Mouse (Mus musculus) retina, adult 2 months (tissue): ENCODE data around the gene Zkscan7.
"Not testable (repeated sequence)": the region's sequence is repeated elsewhere in the genome, so short reads cannot be mapped to it uniquely, and the experiment has no call there.

ENCODE experiments used
- DNase-seq: peaks from one replicate; pipeline ENCODE4 v3.0.0-alpha.2; 2012; ENCODE audit warnings: low read depth, low spot score

Zkscan7 gene

GRCm38 (mm10) chr9:122885385-122885784, at the start of gene Zkscan7:
TSS of gene Zkscan7 (plus strand) at chr9:122885685.
- no peak for DNase-seq

DNA sequence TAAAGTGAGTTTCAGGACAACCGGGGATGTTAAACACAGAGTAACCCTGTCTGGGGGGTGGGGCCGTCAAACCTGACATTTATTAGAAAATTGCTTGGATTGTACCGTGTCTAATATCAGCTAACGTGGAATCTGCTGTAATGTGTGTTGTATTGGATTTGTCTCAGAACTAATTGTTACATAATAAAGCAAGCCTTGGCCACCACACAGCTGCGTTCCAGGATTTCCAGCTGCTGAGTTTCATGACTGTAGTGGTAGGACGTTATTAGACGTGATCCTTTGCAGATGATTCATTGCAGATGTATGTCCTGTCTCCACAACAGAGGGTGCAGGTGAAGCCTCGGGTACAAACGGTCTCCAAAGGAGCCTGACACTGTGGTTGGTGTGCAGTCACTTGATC, 49.4 kb upstream of the Zkscan7 start:
- no peak for DNase-seq

- DNase-seq = peak; percentile 11
Measured at GRCm38 (mm10) chr9:122836790-122837189, 48.7 kb upstream of the Zkscan7 start.

- no peak for DNase-seq
Measured at GRCm38 (mm10) chr9:122837216-122837615, 48.3 kb upstream of the Zkscan7 start.

GRCm38 (mm10) chr9:122837680-122838079, 47.8 kb upstream of the Zkscan7 start:
- no peak for DNase-seq

- DNase-seq = no peak
Measured at GRCm38 (mm10) chr9:122843760-122844159, 41.7 kb upstream of the Zkscan7 start, which contains the start of gene Gm35549. TSS of gene Gm35549 (minus strand) at chr9:122844035.

- DNase-seq = no peak
Measured at GRCm38 (mm10) chr9:122845621-122846020, 39.9 kb upstream of the Zkscan7 start.

- no peak for DNase-seq
Measured at GRCm38 (mm10) chr9:122846156-122846555, 39.3 kb upstream of the Zkscan7 start.

GRCm38 (mm10) chr9:122847811-122848311, 37.6 kb upstream of the Zkscan7 start:
- DNase-seq = not testable (repeated sequence)

- DNase-seq = no peak
Measured at GRCm38 (mm10) chr9:122854526-122854925, 31.0 kb upstream of the Zkscan7 start.

GRCm38 (mm10) chr9:122855141-122855540, 30.3 kb upstream of the Zkscan7 start:
- not testable (repeated sequence) for DNase-seq

GRCm38 (mm10) chr9:122855617-122856016, 29.9 kb upstream of the Zkscan7 start:
- DNase-seq = no peak

DNA sequence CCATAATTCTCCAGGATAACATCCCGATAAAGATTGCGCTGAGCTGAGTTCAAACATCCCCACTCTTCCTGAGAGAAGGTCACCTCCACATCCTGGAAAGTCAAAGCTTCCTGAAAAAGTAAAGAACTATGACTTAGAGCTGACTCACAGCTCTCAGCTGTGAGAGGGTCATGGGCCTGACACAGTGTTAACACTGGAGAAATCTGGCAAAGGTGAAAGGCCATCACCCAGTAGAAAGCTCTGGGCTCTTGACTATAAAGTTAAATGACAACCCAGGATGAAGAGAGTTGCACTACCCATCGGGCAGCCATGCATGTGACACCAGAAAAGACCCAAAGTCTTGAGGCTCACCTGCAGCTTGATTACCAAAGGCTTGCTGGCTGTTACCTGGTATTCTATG, 28.8 kb upstream of the Zkscan7 start:
- DNase-seq = no peak

- no peak for DNase-seq
Measured at GRCm38 (mm10) chr9:122860752-122861151, 24.7 kb upstream of the Zkscan7 start.

DNA sequence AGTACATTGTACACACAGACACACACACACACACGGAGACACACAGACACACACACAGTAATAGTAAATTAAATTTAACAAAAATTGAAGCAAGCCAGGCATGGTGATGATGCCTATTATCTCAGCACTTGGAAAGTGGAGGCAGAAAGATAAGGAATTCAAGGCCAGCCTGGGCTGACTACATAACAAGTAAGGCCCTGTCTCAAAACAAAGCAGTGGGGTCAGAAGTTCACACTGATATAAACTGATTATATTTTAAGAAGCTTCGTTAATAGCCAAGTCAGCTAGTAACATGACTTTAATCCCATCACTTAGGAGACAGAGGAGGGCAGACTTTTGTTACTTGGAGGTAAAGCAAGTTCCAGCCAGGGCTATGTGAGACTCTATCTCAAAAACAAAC, 21.8 kb upstream of the Zkscan7 start:
- peak; percentile 36 for DNase-seq

DNA sequence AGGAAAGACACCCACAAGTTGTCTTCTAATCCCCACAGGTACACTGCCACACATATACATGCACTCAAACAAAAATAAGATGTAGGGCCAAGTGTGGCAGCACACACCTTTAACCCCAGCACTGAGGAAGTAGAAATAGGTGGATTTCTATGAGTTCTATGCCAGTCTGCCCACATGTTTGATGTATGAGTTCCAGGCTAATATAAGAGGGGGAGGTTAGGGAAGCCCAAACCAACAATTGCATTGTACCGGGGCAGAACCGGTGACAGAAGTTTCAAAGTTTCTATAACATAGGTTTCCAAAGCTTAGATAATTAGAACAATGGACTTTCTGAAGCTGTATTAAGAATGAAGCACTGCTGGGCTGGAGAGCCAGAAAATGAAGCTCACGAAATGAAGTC, 20.6 kb upstream of the Zkscan7 start:
- no peak for DNase-seq

GRCm38 (mm10) chr9:122865697-122866166, 19.8 kb upstream of the Zkscan7 start, which contains the start of gene Zfp445:
TSS of gene Zfp445 (minus strand) at chr9:122866006.
- DNase-seq = peak; percentile 68

DNA sequence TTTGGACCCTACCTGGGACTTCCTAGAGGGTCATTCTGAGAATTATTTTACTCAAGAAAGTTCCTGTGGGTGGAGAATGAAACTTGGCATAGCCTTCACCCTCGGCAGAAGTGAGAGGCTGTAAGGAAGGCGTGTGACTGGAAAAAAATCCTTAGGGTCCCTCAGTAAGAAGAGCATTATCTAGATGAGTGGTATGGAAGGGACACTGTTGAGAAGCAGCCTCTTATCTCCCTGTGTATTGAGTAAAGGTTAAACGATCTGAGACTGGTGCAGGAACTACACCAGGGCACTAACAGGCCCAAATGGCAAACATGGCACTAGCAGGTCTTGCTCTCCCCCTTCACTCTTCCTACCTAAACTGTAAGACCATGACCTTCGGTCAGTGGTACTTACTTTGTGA, 19.3 kb upstream of the Zkscan7 start:
- no peak for DNase-seq

GRCm38 (mm10) chr9:122872595-122872994, 12.9 kb upstream of the Zkscan7 start:
- DNase-seq = no peak

DNA sequence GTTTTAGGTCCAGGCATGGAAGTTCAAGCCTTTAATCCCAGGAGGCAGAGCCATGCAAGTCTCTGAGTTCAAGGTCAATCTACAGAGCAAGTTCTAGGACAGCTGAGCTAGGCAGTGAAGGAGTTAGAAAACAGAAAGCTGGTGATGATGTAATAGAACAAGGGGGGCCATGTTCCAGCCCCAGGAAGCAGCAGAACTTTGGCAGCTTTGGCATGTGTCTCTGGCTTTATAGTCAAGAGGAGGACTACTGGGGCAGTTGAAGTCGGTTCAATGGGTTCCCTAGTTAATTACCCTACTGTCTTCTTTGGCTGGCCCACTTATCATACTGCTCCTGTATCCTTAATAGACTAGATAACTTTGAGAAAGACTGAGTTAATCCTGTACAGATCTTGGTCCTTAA, 10.8 kb upstream of the Zkscan7 start:
- no peak for DNase-seq

- DNase-seq = no peak
Measured at GRCm38 (mm10) chr9:122875145-122875544, 10.3 kb upstream of the Zkscan7 start.

DNA sequence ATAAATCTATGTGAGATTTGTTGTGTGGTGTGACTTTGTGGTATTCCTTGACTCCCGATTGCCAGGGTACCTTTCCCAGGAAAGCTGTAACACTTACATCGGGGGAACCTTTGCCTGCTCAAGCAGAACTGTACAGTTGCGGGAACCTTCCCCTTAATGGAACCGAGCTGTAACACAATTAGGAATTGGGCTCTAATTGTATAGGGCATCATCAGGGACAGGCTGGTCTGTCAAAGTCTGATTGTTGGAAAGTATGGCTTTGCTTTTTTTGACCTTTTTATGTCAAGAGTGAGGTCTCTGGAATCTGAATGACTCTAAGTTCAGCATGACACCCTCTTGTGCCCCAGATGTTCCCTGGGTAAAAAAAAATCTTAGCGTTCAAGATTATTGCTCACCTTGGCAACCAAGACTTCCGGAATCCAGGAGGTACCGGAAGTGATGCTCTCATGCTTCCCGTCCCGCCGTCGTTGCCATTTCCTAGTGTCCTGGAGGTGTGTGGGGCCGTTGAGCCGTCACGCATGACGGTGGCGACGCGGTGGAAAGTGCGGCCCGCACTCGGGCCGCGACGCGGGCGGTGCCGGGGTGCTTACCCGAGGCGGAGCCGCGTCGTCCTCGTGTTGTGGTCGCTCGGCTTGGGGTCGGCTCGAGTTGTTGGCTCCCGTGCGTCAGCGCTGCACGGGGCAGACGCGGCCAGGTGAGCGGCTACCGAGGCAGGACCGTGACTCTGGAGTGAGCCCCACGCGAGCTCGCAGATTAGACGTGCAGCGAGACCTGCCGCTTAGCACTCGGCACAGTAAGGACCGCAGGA, 1.1 kb downstream of the Zkscan7 start:
- peak; percentile 61 for DNase-seq

GRCm38 (mm10) chr9:122901047-122901446, 15.6 kb downstream of the Zkscan7 start:
- no peak for DNase-seq
